Mouse (Mus musculus): ENCODE data around the gene Spdl1.
"Not testable (repeated sequence)": the region's sequence is repeated elsewhere in the genome, so short reads cannot be mapped to it uniquely, and the experiment has no call there.

Spdl1 gene

GRCm38 (mm10) chr11:34798066-34798465 lies 35.4 kb downstream of the Spdl1 start:
- not testable (repeated sequence) for DNase-seq (ENCODE audit: low spot score)

GRCm38 (mm10) chr11:34796097-34796496 lies 37.3 kb downstream of the Spdl1 start:
- no peak for DNase-seq (ENCODE audit: low spot score)

GRCm38 (mm10) chr11:34791872-34792271 lies 41.6 kb downstream of the Spdl1 start:
- DNase-seq (ENCODE audit: low spot score): no peak

- no peak for DNase-seq (ENCODE audit: low spot score)
Measured at GRCm38 (mm10) chr11:34784864-34785263, 48.6 kb downstream of the Spdl1 start.

- no peak for DNase-seq (ENCODE audit: low spot score)
Measured at GRCm38 (mm10) chr11:34783587-34784043, 49.8 kb downstream of the Spdl1 start, which contains the start of gene Dock2. Gene Dock2, minus strand, starts transcription at chr11:34783892.

GRCm38 (mm10) chr11:34782516-34783430 lies 50.7 kb downstream of the Spdl1 start:
- DNase-seq (ENCODE audit: low spot score): no peak

- DNase-seq (ENCODE audit: low spot score): no peak
Measured at GRCm38 (mm10) chr11:34780786-34781185, 52.7 kb downstream of the Spdl1 start.

GRCm38 (mm10) chr11:34779966-34780365 lies 53.5 kb downstream of the Spdl1 start:
- DNase-seq (ENCODE audit: low spot score): no peak

GRCm38 (mm10) chr11:34778351-34778750 lies 55.1 kb downstream of the Spdl1 start:
- no peak for DNase-seq (ENCODE audit: low spot score)

- no peak for DNase-seq (ENCODE audit: low spot score)
Measured at GRCm38 (mm10) chr11:34777529-34777928, 55.9 kb downstream of the Spdl1 start.

GRCm38 (mm10) chr11:34776054-34776453 lies 57.4 kb downstream of the Spdl1 start:
- no peak for DNase-seq (ENCODE audit: low spot score)

GRCm38 (mm10) chr11:34774636-34775035 lies 58.8 kb downstream of the Spdl1 start:
- no peak for DNase-seq (ENCODE audit: low spot score)

GRCm38 (mm10) chr11:34773304-34773895 lies 60.0 kb downstream of the Spdl1 start:
- no peak for DNase-seq (ENCODE audit: low spot score)

- peak; percentile 13 for DNase-seq (ENCODE audit: low spot score)
Measured at GRCm38 (mm10) chr11:34771221-34771986, 62.0 kb downstream of the Spdl1 start.

- DNase-seq (ENCODE audit: low spot score): no peak
Measured at GRCm38 (mm10) chr11:34770666-34771065, 62.8 kb downstream of the Spdl1 start.

GRCm38 (mm10) chr11:34769946-34770345 lies 63.5 kb downstream of the Spdl1 start:
- DNase-seq (ENCODE audit: low spot score): no peak

- no peak for DNase-seq (ENCODE audit: low spot score)
Measured at GRCm38 (mm10) chr11:34769396-34769795, 64.0 kb downstream of the Spdl1 start.

- no peak for DNase-seq (ENCODE audit: low spot score)
Measured at GRCm38 (mm10) chr11:34763739-34764361, 69.6 kb downstream of the Spdl1 start.

GRCm38 (mm10) chr11:34762570-34763127 lies 70.8 kb downstream of the Spdl1 start:
- no peak for DNase-seq (ENCODE audit: low spot score)

- DNase-seq (ENCODE audit: low spot score): no peak
Measured at GRCm38 (mm10) chr11:34762125-34762524, 71.3 kb downstream of the Spdl1 start.

- DNase-seq (ENCODE audit: low spot score): no peak
Measured at GRCm38 (mm10) chr11:34759582-34759981, 73.9 kb downstream of the Spdl1 start.
